Mouse (Mus musculus): ENCODE results near the gene Rrad. TPM values are rescaled to one million over a fixed set of nuclear protein-coding genes. Genes with fewer than 3 reads are reported as not detected.

The Rrad gene
- total and polyA plus RNA-seq, 2 experiments from 2014 or later, result 235 to 317 TPM

DNA sequence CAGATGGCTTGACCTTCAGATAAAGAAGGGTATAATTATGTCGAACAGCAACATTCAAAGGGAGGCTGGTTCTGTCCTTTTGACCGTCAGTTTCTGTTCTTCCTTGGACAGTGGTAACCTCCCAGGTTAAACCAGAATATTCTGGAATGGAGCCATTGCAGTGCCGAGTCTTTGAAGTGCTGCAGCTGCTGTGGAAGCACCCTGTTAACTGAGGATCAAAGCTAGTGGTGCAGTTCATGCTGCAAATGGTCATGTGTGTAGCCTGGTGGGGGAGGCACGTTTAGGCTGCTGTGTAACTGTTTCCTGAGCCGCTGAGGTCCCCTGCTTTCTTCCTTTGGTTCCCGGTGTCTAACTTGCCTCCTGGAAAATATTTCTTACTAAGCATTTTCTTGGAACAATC lies 32.6 kb downstream of the Rrad start:
- 38% methylated on average over 6 of the region's 6 CpGs for WGBS
- DNase-seq (ENCODE audit: low spot score) (no peak), ATAC-seq (ENCODE audit: insufficient read depth, low read depth) (no peak)
- H3K4me1 ChIP-seq (ENCODE audit: control insufficient read depth, insufficient read depth), result peaks cover 2% of the 10 kb centered on the region
- no peak overlapping the region for H3K27ac ChIP-seq (ENCODE audit: low read depth)
- H3K36me3 ChIP-seq (replicated peaks; ENCODE audit: control insufficient read depth, insufficient read depth, low read length), result peaks cover 17% of the 10 kb centered on the region
- no peak overlapping the region for H3K4me2 ChIP-seq (ENCODE audit: low read depth, low read length)
- TF ChIP-seq EP300 (IDR thresholded peaks at IDR 0.05; ENCODE audit: low read depth) (no peak), CTCF (IDR thresholded peaks at IDR 0.05; ENCODE audit: low read depth) (no peak)
- H3K9ac ChIP-seq (replicated peaks; ENCODE audit: low read depth, low read length), result no peak overlapping the region
- H3K9me3 ChIP-seq (replicated peaks; ENCODE audit: control insufficient read depth, low read length), result no peaks in the 10 kb centered on the region
- no peaks in the 10 kb centered on the region for H3K27me3 ChIP-seq (ENCODE audit: control insufficient read depth, insufficient read depth, low read length)
- no peak overlapping the region for H3K4me3 ChIP-seq (ENCODE audit: low read depth, low read length)

DNA sequence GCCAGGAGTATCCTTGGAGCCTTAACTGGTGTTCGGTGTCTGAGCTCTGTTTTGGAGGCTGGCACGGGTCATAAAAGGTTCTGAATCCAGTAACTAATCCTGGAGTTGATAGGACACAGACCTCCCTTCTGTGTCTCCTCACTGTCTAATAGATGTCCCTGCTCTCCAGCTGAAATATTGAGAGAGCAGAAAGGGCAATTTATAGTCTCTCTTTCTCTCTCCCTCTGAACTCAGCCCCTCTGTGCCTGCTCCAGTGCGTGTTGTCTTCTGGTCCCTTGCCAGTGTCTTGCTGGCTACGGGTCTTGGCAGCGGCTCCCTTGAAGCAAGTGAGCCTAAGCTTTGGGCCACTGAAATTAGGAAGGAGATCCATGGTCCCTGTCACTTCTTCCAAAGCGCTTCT lies 33.5 kb downstream of the Rrad start:
- H3K36me3 ChIP-seq (replicated peaks; ENCODE audit: control insufficient read depth, insufficient read depth, low read length), result peaks cover 17% of the 10 kb centered on the region
- H3K4me2 ChIP-seq (ENCODE audit: low read depth, low read length), result no peak overlapping the region
- H3K27me3 ChIP-seq (ENCODE audit: control insufficient read depth, insufficient read depth, low read length), result no peaks in the 10 kb centered on the region
- 73% methylated on average over 6 of the region's 6 CpGs for WGBS
- no peak overlapping the region for H3K27ac ChIP-seq (ENCODE audit: low read depth)
- TF ChIP-seq CTCF (IDR thresholded peaks at IDR 0.05; ENCODE audit: low read depth) (no peak), EP300 (IDR thresholded peaks at IDR 0.05; ENCODE audit: low read depth) (no peak)
- H3K9me3 ChIP-seq (replicated peaks; ENCODE audit: control insufficient read depth, low read length), result no peaks in the 10 kb centered on the region
- ATAC-seq (ENCODE audit: insufficient read depth, low read depth) (no peak), DNase-seq (ENCODE audit: low spot score) (no peak)
- no peaks in the 10 kb centered on the region; the same call in 1 of the 2 replicates for H3K4me1 ChIP-seq (ENCODE audit: control insufficient read depth, insufficient read depth)
- H3K9ac ChIP-seq (replicated peaks; ENCODE audit: low read depth, low read length), result no peak overlapping the region
- no peak overlapping the region for H3K4me3 ChIP-seq (ENCODE audit: low read depth, low read length)

DNA sequence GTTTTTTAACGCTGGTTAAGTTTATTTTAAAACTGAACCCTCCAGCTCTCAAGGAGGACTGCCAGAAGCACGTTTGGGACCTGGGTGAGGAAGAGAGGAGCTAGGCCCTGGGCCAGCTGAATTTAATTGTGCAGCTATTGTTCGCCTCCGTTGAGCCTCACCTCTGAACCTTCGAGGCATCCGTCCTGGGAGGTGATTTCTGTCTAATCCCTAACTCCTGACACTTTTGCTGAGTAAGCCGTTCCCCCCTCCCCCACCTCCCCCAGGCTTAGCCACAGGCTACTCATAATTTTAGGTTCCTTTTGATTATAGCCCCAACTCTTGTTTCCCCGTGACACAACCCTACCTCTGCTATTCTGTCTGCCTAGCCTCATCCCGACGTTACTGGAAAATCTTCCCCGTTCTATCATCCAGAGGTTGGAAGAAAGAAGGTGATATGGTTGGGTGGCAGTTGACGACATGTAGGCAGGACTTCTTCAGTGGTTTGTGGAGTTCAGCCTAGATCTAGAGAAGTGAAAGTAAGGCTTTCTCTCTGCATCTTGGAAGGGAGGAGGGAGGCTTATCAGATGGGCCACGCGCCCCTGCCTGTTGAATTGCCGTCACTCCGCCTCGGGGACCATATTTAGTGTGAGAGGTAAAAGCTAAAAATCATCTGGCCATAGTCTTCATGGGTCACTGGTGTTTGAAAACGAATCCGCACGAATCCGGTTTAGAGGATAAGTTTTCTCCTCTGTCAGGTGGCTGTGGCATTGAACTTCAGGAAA lies 35.2 kb downstream of the Rrad start:
- Histone ChIP-seq H3K4me3 (ENCODE audit: low read depth, low read length) (no peak overlapping the region), H3K4me1 (ENCODE audit: control insufficient read depth, insufficient read depth) (peaks cover 6% of the 10 kb centered on the region; the same call in 1 of the 2 replicates), H3K4me2 (ENCODE audit: low read depth, low read length) (no peak overlapping the region), H3K9ac (replicated peaks; ENCODE audit: low read depth, low read length) (no peak overlapping the region), H3K9me3 (replicated peaks; ENCODE audit: control insufficient read depth, low read length) (no peaks in the 10 kb centered on the region), H3K27me3 (ENCODE audit: control insufficient read depth, insufficient read depth, low read length) (no peaks in the 10 kb centered on the region), H3K36me3 (replicated peaks; ENCODE audit: control insufficient read depth, insufficient read depth, low read length) (peaks cover 17% of the 10 kb centered on the region), H3K27ac (ENCODE audit: low read depth) (no peak overlapping the region)
- no peak for ATAC-seq (ENCODE audit: insufficient read depth, low read depth)
- no peak for TF ChIP-seq EP300 (IDR thresholded peaks at IDR 0.05; ENCODE audit: low read depth)
- TF ChIP-seq CTCF (IDR thresholded peaks at IDR 0.05; ENCODE audit: low read depth), result no peak
- 75% methylated on average over 21 of the region's 21 CpGs for WGBS
- no peak for DNase-seq (ENCODE audit: low spot score)

- no peak for ATAC-seq (ENCODE audit: insufficient read depth, low read depth)
Measured at GRCm38 (mm10) chr8:104594611-104595362, 36.3 kb downstream of the Rrad start.

GRCm38 (mm10) chr8:104593536-104594325 lies 37.4 kb downstream of the Rrad start:
- Histone ChIP-seq H3K27ac (ENCODE audit: low read depth) (no peak overlapping the region), H3K9ac (replicated peaks; ENCODE audit: low read depth, low read length) (no peak overlapping the region), H3K4me2 (ENCODE audit: low read depth, low read length) (no peak overlapping the region), H3K4me1 (ENCODE audit: control insufficient read depth, insufficient read depth) (peaks cover 6% of the 10 kb centered on the region), H3K4me3 (ENCODE audit: low read depth, low read length) (no peak overlapping the region), H3K27me3 (ENCODE audit: control insufficient read depth, insufficient read depth, low read length) (no peaks in the 10 kb centered on the region), H3K36me3 (replicated peaks; ENCODE audit: control insufficient read depth, insufficient read depth, low read length) (peaks cover 17% of the 10 kb centered on the region), H3K9me3 (replicated peaks; ENCODE audit: control insufficient read depth, low read length) (no peaks in the 10 kb centered on the region)
- ATAC-seq (ENCODE audit: insufficient read depth, low read depth) (no peak), DNase-seq (ENCODE audit: low spot score) (no peak)
- 93% methylated on average over 31 of the region's 31 CpGs for WGBS
- TF ChIP-seq CTCF (IDR thresholded peaks at IDR 0.05; ENCODE audit: low read depth) (no peak), EP300 (IDR thresholded peaks at IDR 0.05; ENCODE audit: low read depth) (no peak)

More at GRCm38 (mm10) chr8:104594611-104595362, 36.3 kb downstream of the Rrad start:
- no peaks in the 10 kb centered on the region for H3K27me3 ChIP-seq (ENCODE audit: control insufficient read depth, insufficient read depth, low read length)
- H3K27ac ChIP-seq (ENCODE audit: low read depth), result no peak overlapping the region
- TF ChIP-seq CTCF (IDR thresholded peaks at IDR 0.05; ENCODE audit: low read depth), result no peak
- TF ChIP-seq EP300 (IDR thresholded peaks at IDR 0.05; ENCODE audit: low read depth), result no peak
- no peak overlapping the region for H3K4me2 ChIP-seq (ENCODE audit: low read depth, low read length)
- WGBS, result 94% methylated on average over 19 of the region's 19 CpGs
- H3K4me1 ChIP-seq (ENCODE audit: control insufficient read depth, insufficient read depth), result peaks cover 6% of the 10 kb centered on the region
- H3K9ac ChIP-seq (replicated peaks; ENCODE audit: low read depth, low read length), result no peak overlapping the region
- DNase-seq (ENCODE audit: low spot score), result no peak
- H3K9me3 ChIP-seq (replicated peaks; ENCODE audit: control insufficient read depth, low read length), result no peaks in the 10 kb centered on the region
- no peak overlapping the region for H3K4me3 ChIP-seq (ENCODE audit: low read depth, low read length)
- peaks cover 17% of the 10 kb centered on the region for H3K36me3 ChIP-seq (replicated peaks; ENCODE audit: control insufficient read depth, insufficient read depth, low read length)
